Mouse (Mus musculus) naive thymus-derived CD4-positive, alpha-beta T cell, adult 2 months (primary cell): ENCODE measurements around the gene Pear1.

Source experiments
- DNase-seq: peaks from one replicate; pipeline ENCODE4 v3.0.0-alpha.2; 2011; ENCODE audit warnings: low read depth

The Pear1 gene

DNA sequence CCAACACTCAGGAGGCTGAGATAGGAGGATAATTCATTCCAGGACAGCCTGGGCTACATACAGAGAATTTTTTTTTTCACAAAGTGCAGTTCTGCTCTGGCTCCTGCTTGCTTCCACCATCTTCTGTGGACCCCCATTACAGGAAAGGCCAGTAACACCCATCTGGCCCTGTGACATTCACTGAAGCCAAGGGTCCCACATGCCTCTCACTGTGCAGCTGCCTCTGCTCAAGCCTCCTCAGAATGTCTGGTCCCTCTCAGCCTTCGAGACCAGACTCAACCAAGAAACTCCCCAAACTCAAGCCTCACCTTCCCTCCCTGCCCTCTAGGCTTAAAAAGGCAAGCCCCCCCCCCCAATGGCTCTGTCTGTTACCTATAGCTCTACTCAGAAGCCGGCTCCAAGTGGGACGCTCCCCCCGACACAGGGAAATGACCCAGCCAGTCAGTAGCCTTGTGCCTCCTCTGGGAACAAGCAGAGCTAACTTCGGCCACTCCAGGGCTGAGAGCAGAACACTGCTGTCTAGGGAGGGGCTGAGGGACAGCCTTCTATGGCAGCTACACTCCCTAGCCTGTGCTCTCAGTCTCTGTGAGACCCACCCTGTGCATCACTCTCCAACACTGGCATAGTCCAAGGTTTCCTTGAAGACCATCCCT, 58.3 kb downstream of the Pear1 start:
- DNase-seq: no peak

DNA sequence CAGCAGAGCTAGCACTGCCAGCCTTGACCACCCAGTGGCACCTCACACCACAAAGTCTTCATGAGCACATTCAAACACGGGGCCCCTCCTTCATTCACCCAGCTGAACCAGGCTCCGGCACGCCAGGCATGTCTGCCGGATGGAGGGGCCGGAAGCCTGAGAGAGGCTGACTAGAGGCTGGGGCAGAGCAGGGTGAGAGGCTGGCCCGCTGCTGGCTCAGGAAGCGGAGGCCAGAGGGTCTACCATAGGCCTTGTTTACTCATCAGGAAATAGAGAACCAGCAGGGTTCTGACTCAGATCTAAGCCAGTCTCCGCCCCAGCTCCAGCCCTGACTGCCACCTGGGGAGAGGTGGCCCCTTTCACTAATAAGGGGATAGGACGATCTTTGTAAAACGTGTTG, 59.0 kb downstream of the Pear1 start:
- DNase-seq: peak; percentile 78

DNA sequence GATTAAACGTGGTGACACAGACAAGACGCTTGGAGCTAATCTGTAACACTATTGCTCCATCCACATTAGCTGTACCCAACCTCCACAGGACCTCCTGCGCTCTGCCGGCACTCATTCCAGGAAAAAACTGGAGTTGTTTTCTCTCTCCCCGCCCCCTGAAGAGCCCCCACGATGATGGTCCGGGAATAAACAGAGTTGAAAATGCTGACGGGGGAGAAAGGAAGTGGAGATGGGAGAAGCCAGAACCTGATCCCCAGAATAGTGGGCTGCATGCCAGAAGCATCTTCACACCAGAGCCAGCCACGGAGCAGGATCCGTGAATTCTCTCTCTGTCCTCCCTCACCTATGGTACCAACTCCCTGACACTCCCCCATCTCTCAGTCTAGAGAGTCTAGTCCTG, 59.6 kb downstream of the Pear1 start:
- no peak for DNase-seq

DNA sequence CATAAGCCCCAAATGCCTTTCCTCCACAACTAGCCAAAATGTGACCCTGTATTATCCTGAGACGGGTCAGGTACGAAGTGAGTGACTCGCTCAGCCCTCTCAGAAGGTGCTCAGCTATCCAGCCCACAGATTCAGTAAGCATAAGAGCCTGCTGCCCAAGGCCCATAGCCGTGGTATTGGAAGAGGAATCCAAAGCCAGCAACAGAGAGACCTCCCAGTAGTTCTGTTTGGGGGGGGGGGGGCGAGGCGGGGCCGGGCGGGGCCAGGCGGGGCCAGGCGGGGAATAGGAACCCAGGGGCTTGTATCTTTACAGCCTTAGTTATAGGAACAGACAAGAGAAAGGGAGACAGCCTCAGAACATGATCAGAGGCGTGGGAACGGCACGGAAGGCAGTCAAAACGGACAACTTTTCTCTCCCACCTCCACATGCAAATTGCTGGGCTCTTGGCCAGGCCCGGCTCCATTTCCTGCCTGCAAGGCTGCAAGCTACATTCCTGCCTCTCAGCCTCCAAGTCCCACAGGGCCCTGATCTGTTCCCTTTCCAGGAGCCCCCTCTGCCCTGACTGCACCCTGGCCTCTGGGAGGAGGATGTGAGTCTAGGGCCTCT, 60.3 kb downstream of the Pear1 start:
- DNase-seq: peak; percentile 41

DNA sequence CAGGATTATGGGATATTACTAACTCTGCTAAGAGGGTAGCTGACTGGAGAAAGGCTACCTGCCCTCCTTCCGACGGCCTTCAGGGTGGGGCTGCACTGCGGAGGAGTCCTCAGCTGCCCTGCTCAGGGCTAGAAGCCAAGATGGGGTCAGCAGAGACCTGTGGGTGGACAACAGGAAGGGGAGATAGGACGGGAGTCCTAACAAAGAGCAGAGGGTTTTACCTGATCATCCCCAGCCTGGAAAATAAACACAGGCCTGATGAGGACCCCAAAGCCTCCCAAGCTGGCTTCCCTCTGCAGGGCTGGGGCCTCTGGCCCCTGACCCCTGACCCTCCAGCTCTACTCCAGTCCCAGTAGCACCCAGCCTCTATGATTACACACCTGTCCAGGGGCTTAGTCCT, 60.9 kb downstream of the Pear1 start:
- DNase-seq: no peak

DNA sequence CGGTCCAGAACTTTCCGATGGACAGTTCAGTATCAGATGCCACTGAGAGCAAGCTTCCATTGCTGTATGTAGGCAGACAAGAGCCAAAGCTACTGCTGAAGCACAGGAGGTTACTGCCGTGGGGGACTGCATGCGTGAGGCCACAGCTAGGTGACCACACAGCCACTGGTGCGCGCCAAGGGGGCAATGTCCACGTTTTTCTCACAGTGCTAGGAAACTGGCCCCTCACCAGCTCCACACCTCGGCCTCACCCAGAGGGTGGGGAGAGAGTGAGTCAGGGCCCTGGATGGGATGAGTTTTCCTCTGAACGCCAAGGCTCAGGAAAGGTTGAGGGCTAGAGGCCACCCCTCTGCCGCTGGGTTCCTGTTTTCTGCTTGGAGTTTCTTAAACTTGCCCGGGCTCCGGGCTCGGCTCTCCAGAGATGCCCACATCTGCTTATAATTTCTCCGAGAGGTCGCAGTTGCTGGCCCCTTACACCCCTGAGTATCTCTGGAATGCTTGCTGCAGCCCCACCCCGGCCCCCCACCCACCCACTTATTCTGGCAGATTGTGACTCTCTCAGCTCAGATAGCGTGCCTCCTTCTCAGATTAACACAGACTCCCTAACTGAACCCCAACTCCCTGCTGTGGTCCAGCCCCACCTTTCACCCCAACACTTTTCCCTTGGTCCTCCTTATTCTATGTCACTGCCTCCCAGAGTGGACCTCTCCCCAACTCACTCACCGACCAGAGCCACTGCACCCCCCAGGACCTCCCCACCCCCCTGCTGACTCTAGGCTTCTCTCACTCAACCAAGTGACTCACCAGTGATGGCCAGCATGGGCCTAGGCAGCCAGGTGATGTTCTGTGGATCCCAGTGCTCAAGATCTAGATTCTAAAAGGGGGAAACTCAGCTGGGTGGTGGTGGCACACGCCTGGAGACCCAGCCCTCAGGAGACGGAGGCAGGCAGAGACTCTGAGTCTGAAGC, 62.4 kb downstream of the Pear1 start:
- no peak for DNase-seq

DNA sequence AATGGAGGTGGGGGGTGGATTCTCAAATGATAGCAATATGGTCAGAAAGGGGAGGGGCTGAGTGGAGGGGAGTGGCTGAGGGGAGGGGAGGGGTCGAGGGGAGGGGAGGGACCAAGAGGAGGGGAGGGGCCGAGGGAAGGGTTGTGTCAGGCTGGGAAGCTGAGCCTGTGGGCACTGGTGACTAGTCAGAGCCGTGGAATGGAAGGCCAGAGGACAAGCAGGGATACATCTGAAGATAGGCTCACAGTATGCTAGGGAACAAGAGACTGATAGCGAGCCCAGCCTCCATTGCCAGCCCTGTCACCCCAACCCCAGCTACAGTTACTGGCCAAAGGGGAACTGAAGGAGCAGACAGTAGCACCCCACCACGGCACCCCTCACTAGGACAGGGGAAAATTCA, 65.5 kb downstream of the Pear1 start:
- DNase-seq: no peak

DNA sequence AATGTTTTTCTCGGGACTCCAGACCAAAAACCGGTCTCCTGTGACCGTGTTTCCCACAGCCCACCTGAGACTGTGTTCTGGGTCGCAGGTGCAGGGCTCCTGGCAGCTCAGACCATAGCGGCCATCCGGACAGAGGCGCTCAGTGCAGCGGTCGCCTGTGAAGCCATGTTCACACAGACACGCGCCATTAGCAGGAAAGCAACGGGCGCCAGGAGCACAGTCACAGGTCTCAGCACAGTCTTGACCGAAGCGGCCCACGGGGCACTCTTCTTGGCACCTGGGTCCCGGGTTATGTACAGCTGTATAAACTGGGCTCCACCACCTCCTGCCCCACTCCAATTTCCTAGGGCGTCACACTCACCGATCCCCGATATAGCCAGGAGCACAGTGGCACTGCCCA, 67.6 kb downstream of the Pear1 start:
- no peak for DNase-seq

DNA sequence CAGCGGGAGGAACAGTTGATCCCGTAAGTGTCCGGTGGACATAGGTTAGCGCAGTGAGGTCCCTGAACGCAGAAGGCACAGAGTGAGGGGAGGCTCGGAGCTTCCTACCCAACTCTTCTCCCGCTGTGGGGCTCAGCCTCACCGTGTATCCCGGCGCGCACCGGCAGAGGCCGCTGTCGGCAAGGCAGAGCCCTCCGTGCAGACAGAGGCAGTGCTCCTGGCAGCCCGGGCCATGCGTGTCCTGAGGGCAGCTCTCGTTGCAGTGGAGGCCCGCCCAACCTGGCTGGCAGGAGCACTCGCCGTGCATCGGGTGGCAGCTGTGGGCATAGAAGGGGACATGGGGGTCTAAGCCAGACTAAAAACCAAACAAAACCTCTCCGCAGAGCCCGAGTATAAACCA, 68.1 kb downstream of the Pear1 start:
- peak; percentile 84 for DNase-seq

DNA sequence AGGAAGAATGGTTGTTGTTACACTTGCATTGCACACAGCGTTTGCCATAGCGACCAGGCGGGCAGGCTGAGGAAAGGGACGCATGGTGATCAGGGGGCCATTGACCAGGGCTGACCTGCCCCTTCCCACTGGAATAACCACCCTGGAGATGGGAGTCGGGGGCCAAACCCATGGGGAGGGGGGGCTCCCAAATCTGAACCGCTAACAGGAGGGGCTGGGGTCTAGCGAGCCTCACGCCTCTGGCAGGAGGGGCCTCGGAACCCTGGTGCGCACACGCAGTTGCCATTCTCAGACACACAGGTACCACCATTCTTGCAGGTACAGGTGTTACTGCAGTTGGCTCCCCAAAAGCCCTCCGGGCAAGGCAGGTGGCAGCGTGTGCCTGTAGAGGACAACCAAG, 70.3 kb downstream of the Pear1 start:
- no peak for DNase-seq

DNA sequence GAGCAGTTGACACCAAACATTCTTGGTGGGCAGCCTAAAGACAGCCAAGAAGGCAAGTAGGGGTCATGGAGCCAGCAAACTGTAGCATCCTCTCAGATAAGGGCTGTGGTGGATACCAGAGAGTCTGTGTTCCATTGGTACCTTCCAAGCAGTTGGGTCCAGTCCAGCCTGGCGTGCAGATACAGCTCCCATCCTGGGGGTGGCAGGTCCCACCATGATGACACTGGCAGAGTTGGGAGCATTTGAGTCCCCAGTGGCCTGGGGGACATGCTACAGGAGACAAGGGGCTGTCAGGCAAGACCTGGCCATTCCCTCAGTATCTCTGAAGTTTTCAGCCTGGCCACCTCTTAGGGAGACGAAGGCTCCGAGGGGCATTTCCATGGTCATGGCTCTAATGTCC, 71.5 kb downstream of the Pear1 start:
- no peak for DNase-seq

DNA sequence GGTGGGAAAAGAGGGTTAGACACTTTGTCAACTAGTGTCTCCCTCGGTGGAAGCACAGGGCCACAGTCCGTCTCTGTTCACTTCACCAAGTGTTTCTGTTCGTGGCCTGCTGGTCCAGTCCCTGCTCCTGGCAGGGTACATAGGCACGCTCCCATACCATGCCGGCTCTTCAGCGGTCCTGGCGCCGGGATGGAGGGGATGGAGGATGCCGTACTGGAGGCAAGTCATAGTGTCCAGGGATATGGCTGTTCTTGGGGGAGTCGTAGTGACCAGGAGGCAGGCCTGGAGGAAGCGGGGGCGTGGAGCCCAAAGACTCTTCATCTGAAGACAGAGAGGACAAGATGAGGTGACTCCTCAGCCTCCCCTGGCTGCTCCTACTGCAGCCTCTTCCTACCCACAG, 74.1 kb downstream of the Pear1 start:
- no peak for DNase-seq

DNA sequence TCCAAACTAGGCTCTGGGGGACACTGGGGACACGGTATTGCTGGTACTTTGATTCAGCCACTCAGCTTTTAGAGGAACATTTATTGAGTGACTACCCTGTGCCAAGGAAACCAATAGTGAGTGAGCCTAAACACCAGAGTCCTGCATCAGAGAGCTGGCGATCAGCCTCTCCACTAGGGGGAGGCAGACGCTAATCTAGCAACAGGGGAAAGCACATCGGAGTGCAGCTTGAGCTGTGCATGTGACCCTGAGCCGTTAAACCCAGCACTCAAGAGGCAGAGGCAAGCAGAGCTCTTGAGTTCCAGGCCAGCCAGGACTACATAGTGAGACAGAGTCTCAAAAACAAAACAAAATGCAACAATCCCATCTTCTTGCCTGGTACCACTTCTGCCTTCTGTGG, 75.1 kb downstream of the Pear1 start:
- DNase-seq: peak; percentile 74

DNA sequence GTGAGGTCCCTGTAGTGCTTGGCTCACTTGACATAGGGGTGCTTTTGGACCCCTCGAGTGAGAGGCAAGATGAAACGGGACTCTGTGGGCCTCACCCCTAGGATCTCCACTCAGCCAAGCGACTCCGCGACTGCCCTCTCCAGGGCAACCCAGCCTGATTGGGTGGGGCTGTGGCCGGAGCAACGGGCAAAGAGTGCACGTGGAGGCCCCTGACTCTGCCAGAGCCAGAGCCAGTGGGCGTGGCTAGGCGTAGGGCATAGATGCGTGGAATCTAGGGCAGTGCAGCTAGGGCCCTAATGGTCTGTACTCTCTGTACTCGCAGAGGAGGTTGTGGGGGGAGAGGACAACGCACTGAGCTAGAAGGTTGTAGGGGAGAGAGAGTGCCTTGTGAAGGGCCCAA, 75.7 kb downstream of the Pear1 start, which contains the start of gene Lrrc71:
Gene Lrrc71, minus strand, starts transcription at position 195 of the 400 bp plus-strand sequence.
- DNase-seq: no peak

DNA sequence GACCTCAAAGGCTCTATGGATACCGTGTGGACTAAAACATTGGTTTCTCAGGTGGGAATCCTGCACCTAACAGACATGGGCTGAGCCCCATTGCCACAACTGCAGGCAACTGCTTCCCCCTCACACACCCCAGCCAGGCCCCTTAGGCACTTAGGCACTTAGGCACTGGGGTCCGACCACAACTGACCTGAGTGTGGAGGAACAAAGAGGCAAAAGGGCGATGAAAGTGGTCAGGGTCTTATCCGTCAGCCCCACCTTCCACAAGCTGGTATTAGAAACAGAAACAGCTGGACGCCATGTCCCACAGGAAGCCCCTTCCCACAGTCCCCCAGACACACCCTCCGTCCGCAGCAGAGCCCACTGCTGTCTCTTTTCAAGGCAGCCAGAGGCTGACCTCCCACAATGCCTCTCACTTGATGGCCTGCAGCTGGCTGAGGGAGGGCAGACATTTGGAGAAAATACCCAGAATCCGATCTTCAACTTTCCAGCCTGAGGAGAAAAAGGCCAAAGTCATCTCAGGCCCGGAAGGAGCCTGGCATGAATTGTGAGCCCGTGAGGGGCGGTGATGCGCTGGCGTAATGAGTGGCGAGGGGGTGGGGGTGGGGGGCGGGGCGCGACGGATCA, 79.0 kb downstream of the Pear1 start:
- DNase-seq: no peak

DNA sequence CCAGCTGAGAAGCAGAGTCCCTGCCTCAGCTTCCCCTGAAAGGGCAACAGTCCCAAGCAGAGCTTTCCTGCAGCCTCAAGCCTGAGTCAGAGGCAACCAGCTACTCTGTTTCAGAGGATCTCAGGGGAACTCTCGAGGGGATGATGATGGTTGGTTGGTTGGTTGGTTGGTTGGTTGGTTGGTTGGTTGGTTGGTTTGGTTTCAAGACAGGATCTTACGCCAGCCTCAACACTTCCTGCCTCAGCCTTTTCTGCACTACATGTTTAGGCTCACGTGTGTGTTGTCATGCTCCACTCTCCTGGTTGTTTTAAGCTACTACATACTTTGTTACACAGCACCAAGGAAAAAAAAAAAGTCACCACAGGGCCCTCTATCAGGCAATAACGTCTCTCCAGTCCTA, 80.2 kb downstream of the Pear1 start:
- peak; percentile 44 for DNase-seq

DNA sequence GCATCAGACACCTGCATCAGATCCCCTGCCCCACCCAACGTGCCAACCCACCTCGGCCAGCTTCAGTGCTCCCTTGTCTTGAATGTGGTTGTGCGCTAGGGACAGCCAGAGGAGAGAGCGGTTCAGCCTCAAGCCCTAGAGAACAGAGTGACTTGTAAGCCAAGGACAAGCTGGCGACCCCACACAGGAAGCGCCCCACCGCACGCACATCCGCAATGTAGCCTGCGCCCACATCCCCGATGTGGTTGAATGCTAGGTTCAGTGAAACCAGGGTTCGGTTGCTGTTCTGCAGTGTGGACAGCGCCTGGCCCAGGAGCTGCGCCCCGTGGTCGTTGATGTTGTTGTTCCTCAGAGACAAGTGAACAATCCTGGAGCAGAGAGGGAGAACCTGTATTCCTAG, 81.4 kb downstream of the Pear1 start:
- peak; percentile 52 for DNase-seq

DNA sequence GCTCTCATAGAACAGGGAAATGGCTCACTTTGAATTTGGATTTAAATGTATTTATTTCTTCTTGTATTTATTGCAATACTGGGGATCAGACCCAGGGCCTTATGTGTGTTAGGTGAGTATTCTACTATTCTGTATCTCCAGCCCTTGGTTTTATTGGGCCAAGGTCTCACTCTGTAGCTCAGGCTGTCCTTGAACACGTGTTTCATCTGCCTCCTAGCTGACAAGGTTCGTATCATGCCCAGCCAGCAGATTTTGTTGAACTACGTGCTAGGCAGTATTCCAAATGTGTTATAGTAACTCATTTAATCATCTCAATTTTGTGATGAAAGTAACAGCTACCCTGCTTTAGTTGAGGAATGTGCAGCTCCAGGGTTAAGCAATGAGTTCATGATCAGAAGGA, 82.1 kb downstream of the Pear1 start:
- DNase-seq: no peak

DNA sequence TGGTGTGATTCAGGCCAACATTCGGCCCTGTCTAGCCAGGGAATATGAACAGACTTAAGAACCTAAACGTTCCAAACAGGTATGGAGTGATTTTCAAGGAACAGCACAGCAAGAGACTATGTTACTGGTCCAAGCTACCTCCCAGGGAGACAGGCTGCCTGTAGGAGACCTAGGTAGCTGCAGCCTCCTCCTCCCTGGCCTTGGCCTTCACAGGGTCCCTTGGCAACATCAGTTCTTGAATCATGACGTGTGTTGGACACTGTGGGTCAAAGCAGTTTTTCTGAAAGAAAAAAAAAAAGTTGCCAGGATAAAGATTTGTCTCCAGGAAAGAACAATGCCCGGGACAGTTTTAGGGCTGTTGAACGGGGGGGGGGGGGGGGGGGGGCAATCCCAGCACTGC, 85.2 kb downstream of the Pear1 start:
- DNase-seq: no peak

DNA sequence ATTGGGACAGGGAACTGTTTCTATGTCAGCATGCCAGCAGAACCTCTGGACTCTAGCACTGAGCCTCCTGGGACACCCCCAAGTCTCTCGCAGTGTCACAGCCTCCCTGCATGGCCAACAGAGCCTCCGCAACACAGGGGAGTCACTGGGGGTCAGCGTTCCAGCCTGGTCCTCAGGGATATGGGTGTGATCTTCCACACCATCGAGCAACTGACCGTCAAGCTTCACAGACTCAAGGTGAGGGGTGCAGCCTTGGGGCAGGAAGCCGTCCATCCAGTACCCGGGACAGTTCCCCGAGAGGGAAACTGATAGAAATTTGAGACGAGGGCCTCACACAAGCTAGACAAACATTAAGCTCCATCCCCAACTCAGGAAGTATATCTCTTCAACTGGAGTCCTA, 88.8 kb downstream of the Pear1 start:
- no peak for DNase-seq

DNA sequence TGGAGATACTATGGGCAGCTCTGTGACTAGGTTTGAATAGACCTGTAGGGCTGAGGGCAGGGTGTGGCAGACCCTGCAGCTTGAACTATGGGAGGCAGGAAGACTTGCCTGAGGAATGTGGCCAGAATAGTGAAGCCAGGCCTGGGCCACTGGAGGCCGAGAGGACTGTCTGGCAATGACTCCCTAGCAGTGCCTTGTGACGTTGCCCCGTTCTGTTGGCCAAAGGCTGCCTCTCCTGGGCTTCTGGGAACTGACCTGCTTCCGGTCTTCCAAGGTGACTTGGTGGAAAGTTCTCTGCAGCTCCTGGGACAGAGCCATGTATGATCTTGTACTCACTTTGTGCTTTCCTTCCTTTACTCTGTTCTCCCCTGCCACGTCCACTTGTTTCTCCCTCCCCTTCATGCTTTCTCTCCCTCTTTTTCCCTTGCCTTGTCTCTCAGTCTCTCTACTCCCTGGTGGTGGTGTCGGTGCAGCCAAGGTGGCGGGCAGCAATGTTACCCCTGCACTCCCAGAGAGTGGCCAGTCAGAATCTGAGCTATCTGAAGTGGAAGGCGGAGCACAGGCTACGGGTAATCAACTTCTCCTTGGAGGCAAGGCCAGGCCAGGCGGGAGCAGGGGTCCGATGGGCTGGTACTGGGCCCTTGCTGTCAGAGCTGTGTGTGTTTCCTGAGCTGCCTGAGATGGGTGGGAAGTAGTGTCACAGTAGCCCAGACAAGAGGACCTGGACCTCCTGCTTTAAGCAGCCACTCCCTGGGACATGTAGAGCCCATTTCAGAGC, 89.9 kb downstream of the Pear1 start:
- no peak for DNase-seq

DNA sequence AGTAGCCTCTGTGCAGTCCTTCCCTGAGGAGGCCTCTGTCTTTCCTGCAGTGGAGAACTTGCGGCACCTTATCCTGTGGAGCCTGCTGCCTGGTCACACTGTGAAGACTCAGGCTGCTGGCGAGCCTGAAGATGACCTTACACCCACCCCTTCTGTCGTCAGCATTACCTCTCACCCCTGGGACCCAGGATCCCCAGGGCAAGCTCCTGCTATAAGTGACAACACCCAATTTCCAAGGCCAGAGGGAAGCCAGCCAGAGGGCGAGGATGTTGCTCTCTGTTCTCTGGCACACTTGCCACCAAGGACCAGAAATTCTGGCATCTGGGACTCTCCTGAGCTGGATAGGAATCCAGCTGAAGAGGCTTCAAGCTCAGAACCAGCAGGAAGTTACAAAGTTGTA, 91.0 kb downstream of the Pear1 start:
- DNase-seq: no peak
